Mouse (Mus musculus): ENCODE data around the gene Cnih1.
A peak's percentile ranks its signal among the peaks of the same experiment; 100 is the strongest.
"Not testable (repeated sequence)": the region's sequence is repeated elsewhere in the genome, so short reads cannot be mapped to it uniquely, and the experiment has no call there.

Gene Cnih1

GRCm38 (mm10) chr14:46788505-46788901 is 292 bp upstream of the Cnih1 start:
- DNase-seq (ENCODE audit: extremely low spot score, low spot score), result peak; percentile 25

DNA sequence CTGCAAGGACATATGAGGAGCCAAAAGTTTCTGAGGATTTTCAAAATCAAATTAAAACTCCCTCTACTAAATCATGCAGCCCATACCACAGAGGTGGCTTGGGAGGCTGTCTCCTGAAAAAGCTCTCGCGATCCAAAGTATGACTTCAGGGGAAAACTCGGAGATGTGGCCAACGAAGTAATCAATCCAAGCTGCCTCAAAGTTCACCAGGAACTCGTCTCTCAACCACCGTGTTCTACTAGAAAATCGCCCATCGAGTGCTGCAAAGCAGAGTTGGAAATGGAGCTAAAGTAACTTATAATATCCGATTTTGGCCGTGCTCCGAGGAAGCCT is 791 bp downstream of the Cnih1 start:
- DNase-seq (ENCODE audit: extremely low spot score, low spot score), result no peak

DNA sequence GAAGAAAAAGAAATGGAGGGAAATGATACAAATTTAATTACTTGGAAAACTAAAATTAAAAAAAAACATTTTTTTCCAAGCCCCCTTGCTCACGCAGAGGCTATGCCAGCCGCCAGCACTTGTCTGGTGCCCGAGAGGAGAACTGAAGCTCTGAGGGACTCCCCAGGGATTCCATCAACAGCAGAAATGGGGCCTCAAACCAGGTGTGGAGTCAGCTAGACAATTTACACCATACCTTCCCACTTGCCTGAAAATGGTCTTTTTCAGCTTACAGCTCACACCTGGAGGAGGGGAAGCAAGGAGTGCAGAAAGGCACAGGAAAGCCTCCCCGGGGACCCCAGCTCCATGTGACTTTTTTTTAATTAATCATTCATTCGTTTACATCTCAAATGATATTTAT is 3.0 kb downstream of the Cnih1 start:
- DNase-seq (ENCODE audit: extremely low spot score, low spot score), result no peak

- DNase-seq (ENCODE audit: extremely low spot score, low spot score), result no peak
Observed at GRCm38 (mm10) chr14:46783327-46783926, 4.8 kb downstream of the Cnih1 start.

- no peak for DNase-seq (ENCODE audit: extremely low spot score, low spot score)
Observed at GRCm38 (mm10) chr14:46782187-46782828, 5.9 kb downstream of the Cnih1 start.

GRCm38 (mm10) chr14:46781086-46781485 is 7.1 kb downstream of the Cnih1 start:
- no peak for DNase-seq (ENCODE audit: extremely low spot score, low spot score)

DNA sequence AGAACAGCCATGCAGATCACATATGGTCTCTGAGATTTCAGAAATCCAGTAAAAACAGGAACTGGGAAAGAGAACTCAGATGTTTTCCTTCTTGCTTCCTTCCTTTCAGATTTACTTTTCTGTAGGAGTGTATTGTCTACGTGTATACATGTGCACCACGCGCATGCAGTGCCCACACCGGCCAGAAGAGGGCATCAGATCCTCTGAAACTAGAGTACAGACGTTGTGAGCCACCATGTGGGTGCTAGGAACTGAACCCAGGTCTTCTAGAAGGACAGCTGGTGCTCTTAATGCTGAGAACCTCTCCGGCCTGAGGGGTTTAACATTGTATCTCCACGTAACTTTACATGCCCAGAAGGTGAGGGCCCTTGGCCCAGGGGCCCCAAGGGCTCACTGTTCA is 9.0 kb downstream of the Cnih1 start:
- DNase-seq (ENCODE audit: extremely low spot score, low spot score), result no peak

DNA sequence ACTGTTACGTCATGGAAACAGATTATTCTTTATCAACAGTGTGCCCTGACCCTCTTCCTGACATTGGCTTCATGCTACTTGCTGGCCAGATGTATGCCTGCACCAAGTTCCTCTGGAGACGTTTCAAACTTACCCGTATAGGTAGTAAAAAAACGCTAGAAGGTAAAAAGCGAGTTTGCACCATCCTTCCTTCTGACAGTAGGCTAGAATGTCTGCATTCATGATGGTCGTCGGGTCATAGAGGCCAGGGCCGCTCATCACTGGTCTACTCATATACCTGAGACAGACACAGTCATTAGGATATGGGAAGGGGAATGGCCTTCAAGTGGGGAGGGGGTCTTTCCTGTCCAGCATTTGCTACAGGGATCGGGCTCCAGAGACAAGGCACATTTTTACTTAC is 9.5 kb downstream of the Cnih1 start:
- no peak for DNase-seq (ENCODE audit: extremely low spot score, low spot score)

DNA sequence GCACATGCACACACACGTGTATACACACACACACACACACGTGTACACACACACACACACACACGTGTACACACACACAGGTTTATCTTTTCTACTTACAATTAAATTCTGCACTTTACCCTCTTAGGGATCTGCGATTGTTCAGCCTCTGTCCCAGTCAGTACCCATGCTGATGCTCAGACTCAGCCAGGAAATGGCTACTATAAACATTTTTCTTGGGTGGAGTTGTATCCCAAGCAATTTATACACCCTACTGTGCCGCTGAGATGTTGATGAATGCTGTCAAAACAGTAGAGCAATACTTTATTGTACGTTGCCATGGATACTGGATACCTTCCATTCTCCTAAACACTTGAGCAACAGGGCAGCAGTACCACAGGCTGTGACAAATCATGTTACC is 18.2 kb downstream of the Cnih1 start:
- DNase-seq (ENCODE audit: extremely low spot score, low spot score), result no peak

- no peak for DNase-seq (ENCODE audit: extremely low spot score, low spot score)
Observed at GRCm38 (mm10) chr14:46767116-46767515, 21.1 kb downstream of the Cnih1 start.

GRCm38 (mm10) chr14:46761186-46761585 is 27.0 kb downstream of the Cnih1 start:
- no peak for DNase-seq (ENCODE audit: extremely low spot score, low spot score)

DNA sequence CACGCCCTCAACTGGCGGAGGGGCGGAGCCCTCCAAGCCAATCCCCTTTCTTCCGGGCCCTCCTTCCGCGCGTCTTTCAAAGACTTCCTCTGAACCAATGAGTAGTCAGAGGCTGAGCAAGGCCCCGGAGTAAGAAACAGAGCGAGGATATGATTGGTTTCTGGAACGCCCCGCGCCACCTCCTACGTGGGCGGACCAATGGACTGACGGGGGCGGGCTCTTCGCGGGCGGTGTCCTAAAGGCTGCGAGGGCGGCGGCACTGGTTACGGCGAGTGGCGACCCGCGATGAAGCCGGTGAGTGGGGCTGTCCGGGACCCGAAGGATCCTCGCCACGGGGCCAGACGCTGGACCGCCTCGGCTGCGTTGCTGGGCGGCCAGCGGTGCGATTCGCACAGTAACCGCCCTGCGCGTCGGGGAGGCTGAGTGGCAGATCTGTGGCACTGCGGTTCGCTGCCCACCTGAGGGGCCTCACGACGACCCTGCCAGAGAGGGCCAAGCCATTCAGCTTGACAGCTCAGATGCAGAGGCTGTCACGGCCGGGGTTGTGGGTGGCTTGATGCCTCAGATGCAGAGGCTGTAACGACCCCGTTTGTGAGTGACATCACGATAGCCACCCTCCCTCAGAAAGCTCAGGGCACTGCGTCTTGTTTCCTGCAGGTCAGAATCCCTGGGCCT is 27.7 kb downstream of the Cnih1 start, which contains the start of gene Cdkn3:
Gene Cdkn3 (plus strand): TSS at position 187 of the 675 bp plus-strand sequence.
- DNase-seq (ENCODE audit: extremely low spot score, low spot score), result peak; percentile 81

DNA sequence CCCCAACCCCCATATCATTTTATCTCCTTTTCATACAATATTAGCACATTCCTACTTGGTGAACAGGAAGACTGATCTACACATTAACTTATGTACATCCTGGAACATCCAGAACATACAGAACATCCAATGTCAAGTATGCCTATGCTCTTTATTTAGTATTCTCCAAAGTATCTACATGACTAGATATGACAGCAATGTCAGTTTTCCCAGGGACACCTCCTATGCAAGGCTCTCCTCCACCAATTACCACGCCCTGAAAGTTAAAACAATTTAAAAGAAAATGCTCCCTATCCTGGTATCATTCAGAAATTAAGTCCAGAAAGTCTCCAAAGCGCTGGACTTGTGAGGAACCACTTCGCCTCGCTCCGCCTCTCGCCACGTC is 28.2 kb downstream of the Cnih1 start:
- no peak for DNase-seq (ENCODE audit: extremely low spot score, low spot score)

DNA sequence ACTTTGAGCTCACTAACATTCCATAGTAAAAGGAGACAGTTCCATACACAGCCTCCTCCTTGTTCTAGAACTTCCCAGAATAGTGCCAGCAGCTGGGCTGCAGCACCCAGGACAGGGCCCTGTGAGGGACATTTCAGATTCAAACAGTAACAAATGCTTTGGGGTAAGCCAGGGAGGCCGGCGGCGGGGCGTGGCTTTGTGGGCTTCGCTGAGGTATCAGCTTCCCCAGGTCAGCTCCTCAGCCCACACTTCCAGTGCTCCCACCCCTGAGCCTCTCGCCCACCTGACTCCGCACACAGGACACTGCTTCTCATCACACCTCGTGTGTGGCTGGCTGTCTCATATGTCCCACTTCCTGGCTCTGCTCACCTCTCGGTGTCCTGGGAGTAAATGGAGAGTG is 30.5 kb downstream of the Cnih1 start:
- DNase-seq (ENCODE audit: extremely low spot score, low spot score), result no peak

GRCm38 (mm10) chr14:46755851-46756250 is 32.4 kb downstream of the Cnih1 start:
- DNase-seq (ENCODE audit: extremely low spot score, low spot score), result no peak

DNA sequence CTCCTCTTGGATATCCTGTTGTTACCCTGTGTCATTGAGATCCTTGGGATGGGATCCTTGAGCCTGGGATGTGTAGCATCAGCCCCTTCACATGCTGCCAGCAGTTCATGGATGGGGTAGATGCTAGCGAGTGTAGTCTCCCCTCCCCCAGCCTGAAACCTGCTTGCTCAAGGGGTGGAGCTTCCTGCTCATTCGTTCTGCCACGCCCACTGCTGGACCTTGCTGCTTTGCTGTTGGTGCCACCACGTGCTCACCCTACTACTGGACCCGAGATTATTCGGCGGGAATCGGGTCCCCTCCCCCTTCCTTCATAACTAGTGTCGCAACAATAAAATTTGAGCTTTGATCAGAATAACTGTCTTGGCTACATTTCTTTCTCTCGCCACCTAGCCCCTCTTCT is 33.8 kb downstream of the Cnih1 start:
- DNase-seq (ENCODE audit: extremely low spot score, low spot score), result not testable (repeated sequence)

DNA sequence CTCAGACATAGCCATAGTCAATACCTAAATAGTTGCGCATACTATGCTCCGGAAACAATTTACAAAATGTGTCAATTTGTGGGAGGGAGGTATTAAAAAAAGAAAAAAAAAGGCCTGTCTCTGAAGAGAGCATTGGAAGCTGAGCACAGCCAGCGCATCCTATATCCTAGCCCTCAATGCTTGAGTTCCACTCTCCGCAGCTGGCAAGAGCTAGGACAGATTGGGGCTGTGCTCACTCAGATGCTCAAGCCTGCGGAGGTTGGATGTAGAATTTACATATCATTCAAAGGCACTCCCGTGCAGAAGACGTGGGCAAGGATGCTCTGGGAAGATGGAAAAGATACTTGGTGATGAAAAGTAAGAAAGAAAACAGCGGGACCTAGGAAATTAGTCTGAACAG is 42.8 kb downstream of the Cnih1 start:
- DNase-seq (ENCODE audit: extremely low spot score, low spot score), result no peak

GRCm38 (mm10) chr14:46742674-46743073 is 45.5 kb downstream of the Cnih1 start:
- no peak for DNase-seq (ENCODE audit: extremely low spot score, low spot score)

GRCm38 (mm10) chr14:46737346-46737745 is 50.9 kb downstream of the Cnih1 start:
- not testable (repeated sequence) for DNase-seq (ENCODE audit: extremely low spot score, low spot score)

DNA sequence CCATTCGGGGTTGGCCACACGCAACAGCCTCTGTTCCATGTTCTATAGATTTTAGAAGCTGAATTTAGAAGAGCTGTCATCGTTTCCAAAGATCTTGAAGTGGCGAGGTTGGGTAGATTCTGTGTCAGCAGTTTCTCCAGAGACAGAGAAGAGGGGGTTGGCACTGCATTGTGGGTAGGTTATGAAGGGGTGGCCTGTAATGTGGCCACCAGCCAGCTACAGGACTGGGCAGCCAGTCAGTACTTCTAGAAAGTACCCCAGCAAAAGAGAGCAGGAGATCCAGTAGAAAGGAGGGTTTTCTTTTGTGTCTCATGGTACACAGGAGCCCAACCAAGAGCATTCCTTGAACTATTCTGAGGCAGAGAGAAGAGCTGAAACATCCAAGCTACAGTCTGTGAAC is 51.8 kb downstream of the Cnih1 start:
- no peak for DNase-seq (ENCODE audit: extremely low spot score, low spot score)

- DNase-seq (ENCODE audit: extremely low spot score, low spot score), result no peak
Observed at GRCm38 (mm10) chr14:46734761-46735455, 53.3 kb downstream of the Cnih1 start.

- no peak for DNase-seq (ENCODE audit: extremely low spot score, low spot score)
Observed at GRCm38 (mm10) chr14:46734262-46734661, 53.9 kb downstream of the Cnih1 start.

All from neural tube, embryonic 10.5 days (tissue).